In genomic region chr11:4747285-4747684, GRCm38 (mm10) we compare ENCODE assay signal across 8 mouse cellular contexts. TPM values are rescaled to one million over a fixed set of nuclear protein-coding genes. Genes with fewer than 3 reads are reported as not detected.
DNase-seq lines count a peak whose midpoint lies in the region; ATAC-seq lines count a peak whose summit lies in the region.
"Had no signal": no experiment of that assay in that cellular context is flagged by ENCODE, and none has a peak within 500 bp of the region (broad histone marks: within the 10 kb centered on the region; RNA-seq: fewer than 3 reads in every experiment).

No protein-coding gene starts in this region.

- WGBS in forebrain, embryonic 16.5 days, result 2% methylated on average over 11 of the region's 12 CpGs
- 3% methylated on average over 12 of the region's 12 CpGs for WGBS in liver, embryonic 15.5 days (ENCODE audit: insufficient replicate concordance)

- no peak for ATAC-seq in megakaryocyte, adult 5-6 weeks (ENCODE audit: poor library complexity, severe bottlenecking)
- ATAC-seq in forebrain, embryonic 16.5 days, result no peak; the same call in 1 of the 2 replicates
- ATAC-seq in liver, embryonic 15.5 days (ENCODE audit: insufficient read depth), result no peak
- ATAC-seq: activated CD4-positive, CD25-positive, alpha-beta regulatory T cell, adult 4 months had no signal

- H3K4me3 ChIP-seq in megakaryocyte, embryonic 14.5 days (replicated peaks), result peak overlapping the region; percentile 28
- H3K4me3 ChIP-seq in forebrain, embryonic 16.5 days (replicated peaks; ENCODE audit: low read length), result peak overlapping the region; percentile 58
- H3K4me3 ChIP-seq in liver, embryonic 15.5 days (replicated peaks), result peak overlapping the region; percentile 41; the same call in 1 of the 2 replicates

- no peak for DNase-seq in spleen, postnatal 4 days (ENCODE audit: low spot score in 2 of 2)
- no peak for DNase-seq in adrenal gland, adult (ENCODE audit: inconsistent age in 2 of 2, low spot score in 1 of 2)
- no peak for DNase-seq in gastrocnemius, adult 18-20 months (ENCODE audit: low spot score)

- peak overlapping the region; percentile 56 for H3K9ac ChIP-seq in forebrain, embryonic 16.5 days (replicated peaks; ENCODE audit: low read depth, low read length)
- no peak overlapping the region for H3K9ac ChIP-seq in liver, embryonic 15.5 days

- peaks cover 3% of the 10 kb centered on the region; the same call in 1 of the 2 replicates for H3K9me3 ChIP-seq in megakaryocyte, embryonic 14.5 days
- no peaks in the 10 kb centered on the region for H3K9me3 ChIP-seq in forebrain, embryonic 16.5 days (ENCODE audit: control insufficient read depth, low read length)
- H3K9me3 ChIP-seq in liver, embryonic 15.5 days (replicated peaks), result no peaks in the 10 kb centered on the region

- peaks cover 96% of the 10 kb centered on the region for H3K27me3 ChIP-seq in megakaryocyte, embryonic 14.5 days (replicated peaks)
- peaks cover 42% of the 10 kb centered on the region for H3K27me3 ChIP-seq in forebrain, embryonic 16.5 days (replicated peaks; ENCODE audit: control insufficient read depth, insufficient read depth, low read length)
- H3K27me3 ChIP-seq in liver, embryonic 15.5 days, result peaks cover 90% of the 10 kb centered on the region

- no peaks in the 10 kb centered on the region for H3K36me3 ChIP-seq in megakaryocyte, embryonic 14.5 days (replicated peaks; ENCODE audit: low read length)
- H3K36me3 ChIP-seq in forebrain, embryonic 16.5 days (ENCODE audit: control insufficient read depth, insufficient read depth), result no peaks in the 10 kb centered on the region
- H3K36me3 ChIP-seq in liver, embryonic 15.5 days (replicated peaks), result no peaks in the 10 kb centered on the region

- H3K4me2 ChIP-seq in forebrain, embryonic 16.5 days (ENCODE audit: low read length), result peak overlapping the region; percentile 98
- H3K4me2 ChIP-seq in liver, embryonic 15.5 days, result peak overlapping the region; percentile 65

- H3K4me1 ChIP-seq in megakaryocyte, embryonic 14.5 days, result peaks cover 11% of the 10 kb centered on the region
- peaks cover 19% of the 10 kb centered on the region for H3K4me1 ChIP-seq in forebrain, embryonic 16.5 days (replicated peaks; ENCODE audit: control insufficient read depth, insufficient read depth, low read length)
- H3K4me1 ChIP-seq in liver, embryonic 15.5 days (replicated peaks), result peaks cover 11% of the 10 kb centered on the region

- no peak overlapping the region for H3K27ac ChIP-seq in forebrain, embryonic 16.5 days (ENCODE audit: low read length)
- no peak overlapping the region for H3K27ac ChIP-seq in liver, embryonic 15.5 days (replicated peaks)

RNA-seq across cellular contexts. Expression of gene Cabp7, which starts 0.7 kb away (rescaled TPM):
- not detected in 2 replicates for polyA plus RNA-seq in megakaryocyte, embryonic 14.5 days (2012; ENCODE audit: insufficient read depth, low replicate concordance)
- total RNA-seq in megakaryocyte, adult 5-6 weeks (2015), result not detected in 2 replicates
- total RNA-seq in megakaryocyte, adult 5-6 weeks (2017), result not detected in 2 replicates
- polyA plus RNA-seq in forebrain, embryonic 16.5 days (2015; fragmentation: Nextera tagmentation; extraction: Ambion mirVana), result 1.5 and 1.6 TPM in 2 replicates
- 0.07 TPM in 1 of 2 replicates, not detected in the other for polyA plus RNA-seq in liver, embryonic 15.5 days (2015; fragmentation: Nextera tagmentation; extraction: Ambion mirVana)
- total RNA-seq in gastrocnemius, adult 18-20 months (2021), result under 1 TPM in 1 of 2 experiments, not detected in 1; 0.16 TPM

RNA-seq across cellular contexts. Expression of gene Zmat5, which starts 42.8 kb away (rescaled TPM):
- 75.1 and 119 TPM in 2 replicates for polyA plus RNA-seq in megakaryocyte, embryonic 14.5 days (2012; ENCODE audit: insufficient read depth, low replicate concordance)
- 35.2 and 45.0 TPM in 2 replicates for total RNA-seq in megakaryocyte, adult 5-6 weeks (2015)
- 11.7 and 12.5 TPM in 2 replicates for total RNA-seq in megakaryocyte, adult 5-6 weeks (2017)
- 70.2 and 75.5 TPM in 2 replicates for polyA plus RNA-seq in forebrain, embryonic 16.5 days (2015; fragmentation: Nextera tagmentation; extraction: Ambion mirVana)
- polyA plus RNA-seq in liver, embryonic 15.5 days (2015; fragmentation: Nextera tagmentation; extraction: Ambion mirVana), result 22.4 and 22.5 TPM in 2 replicates
- total RNA-seq in gastrocnemius, adult 18-20 months (2021), result 10 to 100 TPM; 25.5 to 26.6 TPM

RNA-seq across cellular contexts. Expression of gene Uqcr10, which starts 43.1 kb away (rescaled TPM):
- polyA plus RNA-seq in megakaryocyte, embryonic 14.5 days (2012; ENCODE audit: insufficient read depth, low replicate concordance), result 26.4 and 27.4 TPM in 2 replicates
- total RNA-seq in megakaryocyte, adult 5-6 weeks (2015), result 135 and 148 TPM in 2 replicates
- 73.7 and 87.8 TPM in 2 replicates for total RNA-seq in megakaryocyte, adult 5-6 weeks (2017)
- 487 and 509 TPM in 2 replicates for polyA plus RNA-seq in forebrain, embryonic 16.5 days (2015; fragmentation: Nextera tagmentation; extraction: Ambion mirVana)
- 535 and 580 TPM in 2 replicates for polyA plus RNA-seq in liver, embryonic 15.5 days (2015; fragmentation: Nextera tagmentation; extraction: Ambion mirVana)
- total RNA-seq in gastrocnemius, adult 18-20 months (2021), result 1,000 to 10,000 TPM in 1 of 2 experiments, 100 to 1,000 TPM in 1; 977 to 1,022 TPM

Comparison
In these comparisons a context has a peak if more than half of its experiments do, and no peak if none do; other contexts are left out.
1. RNA of gene Uqcr10, which starts 43.1 kb away (polyA plus RNA-seq): 535 to 580 TPM in liver, embryonic 15.5 days and 487 to 509 TPM in forebrain, embryonic 16.5 days; 26.4 to 27.4 TPM in megakaryocyte, embryonic 14.5 days; every median in the first group is over 10 times any median in the second.
2. Peak in every context shown above with its lines, with median percentiles within 50 percentile points of each other: H3K4me3 ChIP-seq.